Mouse (Mus musculus) MEL (cell line): ENCODE measurements around the gene Gba2. TPM values are rescaled to one million over a fixed set of nuclear protein-coding genes. Genes with fewer than 3 reads are reported as not detected.
A peak's percentile ranks its signal among the peaks of the same experiment; 100 is the strongest.
"Not testable (repeated sequence)": the region's sequence is repeated elsewhere in the genome, so short reads cannot be mapped to it uniquely, and the experiment has no call there.

ENCODE experiments used
- DNase-seq: peaks from one replicate; pipeline ENCODE4 v3.0.0; 2011; ENCODE audit warnings: low read depth, low spot score
- H3K27ac ChIP-seq: 2 replicates; pipeline ENCODE4 v1.5.1; 2012; ENCODE audit warnings: low read depth, mild to moderate bottlenecking, control low read depth, low read length, moderate library complexity; ENCODE audit not compliant: control insufficient read depth
- H3K27me3 ChIP-seq, 2 experiments: fragments of 150-350 bp in 1 of 2; sonication (generic) in 1 of 2; 2 replicates each; pipeline ENCODE4 v1.6.1; 2012; ENCODE audit warnings: low read length in 2 of 2, mild to moderate bottlenecking in 2 of 2, improper control_type of control experiment in 1 of 2, moderate library complexity in 1 of 2; ENCODE audit not compliant: insufficient read depth in 2 of 2, control insufficient read depth in 1 of 2
- H3K36me3 ChIP-seq, 2 experiments: 2 replicates each; pipeline ENCODE4 v1.6.1; 2012 to 2014; ENCODE audit warnings: low read length in 2 of 2, improper control_type of control experiment in 1 of 2, inconsistent platforms in 1 of 2, mild to moderate bottlenecking in 1 of 2; ENCODE audit not compliant: insufficient read depth in 2 of 2, control insufficient read depth in 1 of 2
- H3K4me1 ChIP-seq, 2 experiments: fragments of 150-350 bp in 1 of 2; sonication (generic) in 1 of 2; 2 replicates each; pipeline ENCODE4 v1.6.1; 2012; ENCODE audit warnings: low read length in 2 of 2, improper control_type of control experiment in 1 of 2, mild to moderate bottlenecking in 1 of 2; ENCODE audit not compliant: insufficient read depth in 2 of 2, control insufficient read depth in 1 of 2
- H3K4me3 ChIP-seq, 2 experiments: fragments of 150-350 bp in 1 of 2; sonication (generic) in 1 of 2; 2 replicates each; pipeline ENCODE4 v1.5.1; 2012; ENCODE audit warnings: low read depth in 2 of 2, low read length in 2 of 2, mild to moderate bottlenecking in 2 of 2, moderate library complexity in 2 of 2, control low read depth in 1 of 2, improper control_type of control experiment in 1 of 2; ENCODE audit not compliant: control insufficient read depth in 1 of 2, insufficient read depth in 1 of 2
- H3K79me2 ChIP-seq: 2 replicates; pipeline ENCODE4 v1.6.1; 2012; ENCODE audit warnings: mild to moderate bottlenecking, low read length, moderate library complexity; ENCODE audit not compliant: control insufficient read depth, poor library complexity, insufficient read depth
- H3K9ac ChIP-seq: 2 replicates; pipeline ENCODE4 v1.6.1; 2012; ENCODE audit warnings: low read depth, mild to moderate bottlenecking, control low read depth, low read length, moderate library complexity; ENCODE audit not compliant: control insufficient read depth, poor library complexity, severe bottlenecking
- H3K9me3 ChIP-seq: fragments of 150-350 bp; sonication (generic); replicated peaks from 2 replicates; pipeline ENCODE4 v1.6.1; 2012; ENCODE audit warnings: mild to moderate bottlenecking, low read length, improper control_type of control experiment, moderate library complexity; ENCODE audit not compliant: insufficient read depth
- BHLHE40 ChIP-seq: IDR thresholded peaks from 2 replicates; pipeline ENCODE4 v1.6.1; 2012; ENCODE audit warnings: low read depth, mild to moderate bottlenecking, inconsistent platforms, low read length, improper control_type of control experiment, borderline replicate concordance
- CHD1 ChIP-seq: IDR thresholded peaks from 2 replicates; pipeline ENCODE4 v1.6.1; 2012; ENCODE audit warnings: low read depth, mild to moderate bottlenecking, inconsistent platforms, low read length, improper control_type of control experiment
- CTCF ChIP-seq, 3 experiments: IDR thresholded peaks in 2 of 3; conservative IDR thresholded peaks in 1 of 3; 2 replicates each; pipeline ENCODE4 v1.5.1; 2011 to 2012; ENCODE audit warnings: low read length in 3 of 3, low read depth in 2 of 3, mild to moderate bottlenecking in 2 of 3, improper control_type of control experiment in 1 of 3, inconsistent platforms in 1 of 3, mixed read lengths in 1 of 3, moderate library complexity in 1 of 3; ENCODE audit not compliant: control insufficient read depth in 1 of 3, insufficient read depth in 1 of 3, poor library complexity in 1 of 3, severe bottlenecking in 1 of 3
- EP300 ChIP-seq, 2 experiments: IDR thresholded peaks; 2 replicates each; pipeline ENCODE4 v1.6.1; 2011; ENCODE audit warnings: improper control_type of control experiment in 2 of 2, low read length in 2 of 2, low read depth in 1 of 2, mild to moderate bottlenecking in 1 of 2
- ETS1 ChIP-seq: IDR thresholded peaks from 2 replicates; pipeline ENCODE4 v1.6.1; 2012; ENCODE audit warnings: low read depth, mild to moderate bottlenecking, inconsistent platforms, low read length, improper control_type of control experiment, moderate library complexity
- GABPA ChIP-seq: IDR thresholded peaks from 2 replicates; pipeline ENCODE4 v1.6.1; 2012; ENCODE audit warnings: low read depth, mild to moderate bottlenecking, inconsistent platforms, low read length, improper control_type of control experiment, moderate library complexity
- GATA1 ChIP-seq: IDR thresholded peaks from 2 replicates; pipeline ENCODE4 v1.6.1; 2011; ENCODE audit warnings: low read depth, low read length, improper control_type of control experiment
- HCFC1 ChIP-seq: IDR thresholded peaks from 2 replicates; pipeline ENCODE4 v1.6.1; 2012; ENCODE audit warnings: low read depth, mild to moderate bottlenecking, inconsistent platforms, low read length, improper control_type of control experiment, moderate library complexity
- MAFK ChIP-seq: IDR thresholded peaks from 2 replicates; pipeline ENCODE4 v1.6.1; 2011; ENCODE audit warnings: low read depth, mild to moderate bottlenecking, low read length, improper control_type of control experiment, borderline replicate concordance
- MXI1 ChIP-seq: IDR thresholded peaks from 2 replicates; pipeline ENCODE4 v1.6.1; 2011; ENCODE audit warnings: mild to moderate bottlenecking, low read depth, low read length, improper control_type of control experiment
- RCOR1 ChIP-seq: IDR thresholded peaks from 2 replicates; pipeline ENCODE4 v1.6.1; 2012; ENCODE audit warnings: low read depth, mild to moderate bottlenecking, inconsistent platforms, low read length, improper control_type of control experiment
- SIN3A ChIP-seq: IDR thresholded peaks from 2 replicates; pipeline ENCODE4 v1.6.1; 2012; ENCODE audit warnings: low read length, improper control_type of control experiment, inconsistent platforms
- TAL1 ChIP-seq: IDR thresholded peaks from 2 replicates; pipeline ENCODE4 v1.6.1; 2012; ENCODE audit warnings: mild to moderate bottlenecking, inconsistent platforms, low read length, moderate library complexity, mixed read lengths
- TBP ChIP-seq: IDR thresholded peaks from 2 replicates; pipeline ENCODE4 v1.8.0; 2011; ENCODE audit warnings: low read depth, low read length, improper control_type of control experiment
- TCF12 ChIP-seq: IDR thresholded peaks from 2 replicates; pipeline ENCODE4 v1.6.1; 2014; ENCODE audit warnings: low read depth, mild to moderate bottlenecking, inconsistent platforms, low read length, improper control_type of control experiment, moderate library complexity
- UBTF ChIP-seq: IDR thresholded peaks from 2 replicates; pipeline ENCODE4 v1.6.1; 2012; ENCODE audit warnings: low read depth, mild to moderate bottlenecking, inconsistent platforms, low read length, improper control_type of control experiment, moderate library complexity, borderline replicate concordance; ENCODE audit not compliant: insufficient read depth
- USF2 ChIP-seq, 2 experiments: IDR thresholded peaks; 2 replicates each; pipeline ENCODE4 v1.6.1; 2011 to 2012; ENCODE audit warnings: improper control_type of control experiment in 2 of 2, low read length in 2 of 2, borderline replicate concordance in 1 of 2, inconsistent platforms in 1 of 2, low read depth in 1 of 2, mild to moderate bottlenecking in 1 of 2; ENCODE audit not compliant: insufficient read depth in 1 of 2
- polyA plus RNA-seq, 2 experiments: library from polyadenylated mRNA; stranded (reverse) in 1 of 2; unstranded in 1 of 2; fragments of >175 nt in 1 of 2; fragments of >200 nt in 1 of 2; gene quantifications; 2 replicates each; pipeline versions ENCODE4 v1.2.1 to v1.2.4; 2012; ENCODE audit warnings: low replicate concordance in 2 of 2, low read depth in 1 of 2; ENCODE audit not compliant: insufficient read length in 2 of 2, insufficient read depth in 1 of 2, missing spikeins in 1 of 2
- total RNA-seq: library from RNA; depleted of rRNA; stranded (reverse); fragments of 300-350 nt; gene quantifications from 2 replicates; pipeline ENCODE4 v1.2.3, GENCODE M21; 2012

The Gba2 gene
- total and polyA plus RNA-seq, 3 experiments, result 5.7 to 24.9 TPM; not detected in 1

GRCm38 (mm10) chr4:43598200-43598599 lies 19.5 kb upstream of the Gba2 start:
- no peak overlapping the region for H3K9ac ChIP-seq
- no peak overlapping the region for H3K4me3 ChIP-seq
- H3K27ac ChIP-seq, result peak overlapping the region; percentile 53
- H3K79me2 ChIP-seq, result no peaks in the 10 kb centered on the region
- H3K36me3 ChIP-seq, result peaks cover 0 to 38% of the 10 kb centered on the region in 2 experiments; a peak in 2 of 4 replicates
- no peaks in the 10 kb centered on the region for H3K27me3 ChIP-seq
- no peaks in the 10 kb centered on the region for H3K9me3 ChIP-seq
- TF ChIP-seq TBP, result no peak
- TF ChIP-seq GABPA, result peak; percentile 89
- no peak for TF ChIP-seq UBTF
- TF ChIP-seq HCFC1, result no peak
- TF ChIP-seq BHLHE40, result peak; percentile 70; the same call in 1 of the 2 replicates
- peak; percentile 92 for TF ChIP-seq GATA1
- TF ChIP-seq USF2 (IDR thresholded peaks at IDR 0.05; ENCODE audit: borderline replicate concordance in 1 of 2, insufficient read depth in 1 of 2, low read depth in 1 of 2, low read length in 2 of 2), result no peak
- TF ChIP-seq CTCF (IDR thresholded peaks at IDR 0.05 in 2 of 3, conservative IDR thresholded peaks at IDR 0.05 in 1 of 3; ENCODE audit: control insufficient read depth in 1 of 3, insufficient read depth in 1 of 3, low read depth in 2 of 3, low read length in 3 of 3, poor library complexity in 1 of 3, severe bottlenecking in 1 of 3), result no peak
- peak; percentile 62; the same call in 1 of the 2 replicates for TF ChIP-seq SIN3A
- TF ChIP-seq TAL1, result peak; percentile 73
- peak; percentile 93 for TF ChIP-seq ETS1
- TF ChIP-seq RCOR1, result peak; percentile 52; the same call in 1 of the 2 replicates
- peak; percentile 93 for TF ChIP-seq TCF12
- no peak for TF ChIP-seq CHD1
- TF ChIP-seq EP300 (IDR thresholded peaks at IDR 0.05; ENCODE audit: low read depth in 1 of 2, low read length in 2 of 2), result peak; percentile 75 to 87
- no peak for TF ChIP-seq MXI1
- TF ChIP-seq MAFK, result peak; percentile 99
- peak; percentile 77 for DNase-seq
- peaks cover 27 to 31% of the 10 kb centered on the region in 2 experiments for H3K4me1 ChIP-seq

DNA sequence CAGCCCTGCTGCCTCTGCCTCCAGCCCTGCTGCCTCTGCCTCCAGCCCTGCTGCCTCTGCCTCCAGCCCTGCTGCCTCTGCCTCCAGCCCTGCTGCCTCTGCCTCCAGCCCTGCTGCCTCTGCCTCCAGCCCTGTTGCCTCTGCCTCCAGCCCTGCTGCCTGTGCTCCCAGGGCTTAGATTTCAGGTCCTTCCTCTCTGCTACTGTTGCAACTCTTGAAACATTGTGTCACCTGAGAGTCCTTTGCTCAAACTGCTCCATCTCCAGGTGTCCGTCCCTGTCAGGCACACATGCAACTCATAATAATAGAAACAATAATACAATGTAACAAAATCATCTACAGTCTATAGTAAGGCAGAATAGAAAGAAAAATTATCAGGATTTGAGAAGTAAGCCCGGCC lies 17.9 kb upstream of the Gba2 start:
- Histone ChIP-seq H3K36me3 (peaks cover 0 to 38% of the 10 kb centered on the region in 2 experiments; a peak in 2 of 4 replicates), H3K4me1 (peaks cover 27 to 31% of the 10 kb centered on the region in 2 experiments)
- not testable (repeated sequence) for H3K9me3 ChIP-seq, H3K4me3 ChIP-seq, DNase-seq, H3K79me2 ChIP-seq, H3K27ac ChIP-seq, H3K27me3 ChIP-seq, H3K9ac ChIP-seq
